ENCODE assay signal across 29 mouse cellular contexts in genomic region chr13:99219586-99219985, GRCm38 (mm10). TPM values are rescaled to one million over a fixed set of nuclear protein-coding genes. Genes with fewer than 3 reads are reported as not detected.
"Had no signal": no experiment of that assay in that cellular context is flagged by ENCODE, and none has a peak within 500 bp of the region (broad histone marks: within the 10 kb centered on the region; RNA-seq: fewer than 3 reads in every experiment).

No protein-coding gene starts in this region.

- H3K4me3 ChIP-seq: embryonic facial prominence, embryonic 10.5 days; embryonic facial prominence, embryonic 12.5 days; embryonic facial prominence, embryonic 13.5 days; embryonic facial prominence, embryonic 15.5 days; erythroblast, embryonic 14.5 days; forebrain, embryonic 10.5 days; forebrain, embryonic 12.5 days; forebrain, embryonic 13.5 days; forebrain, embryonic 15.5 days; gastrocnemius, adult 2 months; heart, adult 2 months had no signal

- H3K9me3 ChIP-seq: embryonic facial prominence, embryonic 10.5 days; embryonic facial prominence, embryonic 12.5 days; embryonic facial prominence, embryonic 13.5 days; embryonic facial prominence, embryonic 15.5 days; forebrain, embryonic 10.5 days; forebrain, embryonic 12.5 days; forebrain, embryonic 13.5 days; forebrain, embryonic 15.5 days had no signal

- ATAC-seq: forebrain, embryonic 13.5 days; forebrain, embryonic 14.5 days; forebrain, embryonic 15.5 days; forebrain, embryonic 16.5 days; forebrain, postnatal 0 days had no signal

- H3K27ac ChIP-seq: embryonic facial prominence, embryonic 10.5 days; embryonic facial prominence, embryonic 12.5 days; embryonic facial prominence, embryonic 13.5 days; embryonic facial prominence, embryonic 15.5 days; forebrain, embryonic 10.5 days; forebrain, embryonic 12.5 days; forebrain, embryonic 13.5 days; forebrain, embryonic 15.5 days; heart, adult 2 months had no signal

- H3K4me2 ChIP-seq: embryonic facial prominence, embryonic 12.5 days; embryonic facial prominence, embryonic 13.5 days; embryonic facial prominence, embryonic 15.5 days; forebrain, embryonic 12.5 days; forebrain, embryonic 13.5 days; forebrain, embryonic 15.5 days had no signal

- H3K36me3 ChIP-seq: embryonic facial prominence, embryonic 10.5 days; embryonic facial prominence, embryonic 12.5 days; embryonic facial prominence, embryonic 13.5 days; embryonic facial prominence, embryonic 15.5 days; forebrain, embryonic 10.5 days; forebrain, embryonic 12.5 days; forebrain, embryonic 15.5 days had no signal

- H3K4me1 ChIP-seq: embryonic facial prominence, embryonic 10.5 days; embryonic facial prominence, embryonic 12.5 days; embryonic facial prominence, embryonic 13.5 days; forebrain, embryonic 12.5 days; forebrain, embryonic 13.5 days had no signal

- H3K27me3 ChIP-seq: embryonic facial prominence, embryonic 12.5 days; embryonic facial prominence, embryonic 13.5 days; embryonic facial prominence, embryonic 15.5 days; forebrain, embryonic 12.5 days; forebrain, embryonic 13.5 days; forebrain, embryonic 15.5 days had no signal

- H3K9ac ChIP-seq: embryonic facial prominence, embryonic 12.5 days; embryonic facial prominence, embryonic 13.5 days; embryonic facial prominence, embryonic 15.5 days; forebrain, embryonic 12.5 days; forebrain, embryonic 13.5 days; forebrain, embryonic 15.5 days; forebrain, postnatal 0 days had no signal

- DNase-seq: cerebellum, adult 2 months; cerebellum, adult 8-10 months; cerebellum, adult 9-10 months; cerebellum, adult 9-11 months; cerebellum, postnatal 10 days; cerebellum, postnatal 14 days; cerebellum, postnatal 25 days; cerebellum, postnatal 36 days; embryo, embryonic 11 days; forebrain, postnatal 0 days; gastrocnemius, adult 2 months; gastrocnemius, postnatal 10 days; gastrocnemius, postnatal 14 days; gastrocnemius, postnatal 25 days; gastrocnemius, postnatal 36 days; heart, adult 18-20 months had no signal

RNA-seq across cellular contexts. Expression of gene Zfp366, which starts 35.0 kb away (rescaled TPM):
- total RNA-seq: granulocyte monocyte progenitor cell, adult 5-6 weeks had no signal
- polyA plus RNA-seq: erythroblast, embryonic 14.5 days had no signal
